Mouse (Mus musculus) heart, embryonic 13.5 days (tissue): ENCODE data around the gene Mmd. TPM values are rescaled to one million over a fixed set of nuclear protein-coding genes. Genes with fewer than 3 reads are reported as not detected.
"Not testable (repeated sequence)": the region's sequence is repeated elsewhere in the genome, so short reads cannot be mapped to it uniquely, and the experiment has no call there.

Source experiments
- ATAC-seq: fragments of 200-750 bp; cut with Nextera tagmentation; 2 replicates; pipeline ENCODE4 v1.8.0; 2017; ENCODE audit warnings: moderate TSS enrichment; ENCODE audit not compliant: insufficient number of reproducible peaks, low FRiP score, low TSS enrichment; ENCODE audit errors: extremely low read depth
- H3K27ac ChIP-seq: fragments of 300-500 bp; sonication (generic); replicated peaks from 2 replicates; pipeline ENCODE4 v1.5.1; 2015; ENCODE audit warnings: moderate library complexity, mild to moderate bottlenecking, inconsistent platforms
- H3K27me3 ChIP-seq: fragments of 300-500 bp; sonication (generic); replicated peaks from 2 replicates; pipeline ENCODE4 v1.6.1; 2015; ENCODE audit warnings: mild to moderate bottlenecking, inconsistent platforms
- H3K36me3 ChIP-seq: fragments of 300-500 bp; sonication (generic); 2 replicates; pipeline ENCODE4 v1.6.1; 2015; ENCODE audit warnings: mild to moderate bottlenecking, inconsistent platforms
- H3K4me1 ChIP-seq: fragments of 300-500 bp; sonication (generic); 2 replicates; pipeline ENCODE4 v1.6.1; 2015; ENCODE audit warnings: inconsistent platforms
- H3K4me2 ChIP-seq: fragments of 300-500 bp; sonication (generic); 2 replicates; pipeline ENCODE4 v1.6.1; 2015; ENCODE audit warnings: inconsistent platforms, mild to moderate bottlenecking, moderate library complexity
- H3K4me3 ChIP-seq: fragments of 300-500 bp; sonication (generic); 2 replicates; pipeline ENCODE4 v1.5.1; 2015; ENCODE audit warnings: moderate library complexity, mild to moderate bottlenecking, inconsistent platforms
- H3K9ac ChIP-seq: fragments of 300-500 bp; sonication (generic); 2 replicates; pipeline ENCODE4 v1.6.1; 2015; ENCODE audit warnings: inconsistent platforms, mild to moderate bottlenecking, moderate library complexity
- H3K9me3 ChIP-seq: fragments of 300-500 bp; sonication (generic); 2 replicates; pipeline ENCODE4 v1.6.1; 2016; ENCODE audit warnings: inconsistent platforms
- WGBS: fragments of 180-500 bp; shearing (Covaris S2); methylation state at CpG from one replicate; pipeline ENCODE4 v1.1.7; 2015; ENCODE audit warnings: mixed read lengths; 5-methylcytosine and 5-hydroxymethylcytosine counted together
- polyA plus RNA-seq: library from polyadenylated mRNA; unstranded; fragments of >200 nt; fragmentation: Nextera tagmentation; extraction: Ambion mirVana; gene quantifications from 2 replicates; pipeline ENCODE4 v1.2.1, GENCODE M21; 2015

Mmd gene
- polyA plus RNA-seq, 1 experiment from 2014 or later = 84.1 TPM

DNA sequence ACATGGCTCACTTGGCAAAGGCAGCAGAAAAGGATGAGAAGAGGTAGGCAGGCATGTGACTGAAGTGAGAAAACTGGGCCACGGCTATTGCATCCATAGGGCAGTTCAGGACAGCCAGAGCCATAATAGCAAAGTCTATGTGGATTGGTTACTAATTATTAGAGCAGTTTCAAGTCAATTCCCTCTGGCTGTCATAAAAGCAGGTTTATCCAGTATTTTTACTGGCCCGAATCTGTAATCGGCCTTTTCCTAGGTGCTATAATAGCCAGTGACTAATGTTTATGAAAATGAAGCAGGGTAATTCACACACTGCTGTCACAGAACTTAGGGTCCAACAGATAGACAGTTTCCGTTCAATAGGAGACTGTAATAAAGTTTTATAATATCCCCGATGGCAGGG lies 19.7 kb downstream of the Mmd start:
- Histone ChIP-seq H3K4me3 (no peak overlapping the region), H3K36me3 (peaks cover 92% of the 10 kb centered on the region), H3K9ac (no peak overlapping the region), H3K27me3 (no peaks in the 10 kb centered on the region), H3K9me3 (no peaks in the 10 kb centered on the region), H3K4me2 (no peak overlapping the region), H3K27ac (no peak overlapping the region), H3K4me1 (peaks cover 25% of the 10 kb centered on the region)
- 81% methylated on average over 5 of the region's 5 CpGs for WGBS
- no peak for ATAC-seq

DNA sequence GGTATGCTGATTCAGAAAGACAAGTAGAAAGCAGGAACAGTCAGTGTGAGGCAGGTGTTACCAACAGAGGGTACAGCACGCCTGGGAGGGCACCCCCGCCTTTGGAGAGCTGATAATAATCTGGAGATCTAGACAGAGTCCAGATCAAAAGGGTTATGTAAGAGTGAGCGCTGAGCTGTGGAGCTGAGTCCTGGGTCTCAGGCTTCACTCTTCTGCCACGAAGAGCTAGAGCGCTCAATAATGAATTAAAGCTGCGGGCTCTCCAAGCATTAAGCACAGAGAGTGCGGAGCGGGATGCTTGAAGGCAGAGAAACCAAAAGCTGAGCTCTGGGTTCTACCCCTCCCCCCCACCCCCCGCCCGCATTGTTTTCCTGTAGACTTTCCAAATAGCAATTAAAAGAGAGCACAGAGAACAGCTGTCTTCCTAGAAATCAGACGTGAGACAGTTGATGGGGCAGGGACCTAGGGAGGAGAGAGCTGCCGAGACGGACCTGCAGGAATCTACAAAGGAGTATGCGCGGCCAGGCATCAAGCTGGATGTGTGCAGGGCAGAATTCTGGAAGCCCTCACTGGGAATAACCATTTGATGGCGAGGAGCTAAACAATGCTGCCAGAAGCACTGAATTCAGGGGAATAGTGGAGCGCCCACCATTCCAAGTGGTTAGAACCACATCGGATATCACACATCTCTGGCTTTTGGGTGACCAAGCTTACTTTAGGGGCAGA lies 20.3 kb downstream of the Mmd start:
- Histone ChIP-seq H3K9me3 (no peaks in the 10 kb centered on the region), H3K27ac (no peak overlapping the region), H3K9ac (no peak overlapping the region), H3K36me3 (peaks cover 92% of the 10 kb centered on the region), H3K27me3 (no peaks in the 10 kb centered on the region), H3K4me3 (no peak overlapping the region), H3K4me1 (peaks cover 23% of the 10 kb centered on the region), H3K4me2 (no peak overlapping the region)
- 68% methylated on average over 18 of the region's 18 CpGs for WGBS
- ATAC-seq = no peak

DNA sequence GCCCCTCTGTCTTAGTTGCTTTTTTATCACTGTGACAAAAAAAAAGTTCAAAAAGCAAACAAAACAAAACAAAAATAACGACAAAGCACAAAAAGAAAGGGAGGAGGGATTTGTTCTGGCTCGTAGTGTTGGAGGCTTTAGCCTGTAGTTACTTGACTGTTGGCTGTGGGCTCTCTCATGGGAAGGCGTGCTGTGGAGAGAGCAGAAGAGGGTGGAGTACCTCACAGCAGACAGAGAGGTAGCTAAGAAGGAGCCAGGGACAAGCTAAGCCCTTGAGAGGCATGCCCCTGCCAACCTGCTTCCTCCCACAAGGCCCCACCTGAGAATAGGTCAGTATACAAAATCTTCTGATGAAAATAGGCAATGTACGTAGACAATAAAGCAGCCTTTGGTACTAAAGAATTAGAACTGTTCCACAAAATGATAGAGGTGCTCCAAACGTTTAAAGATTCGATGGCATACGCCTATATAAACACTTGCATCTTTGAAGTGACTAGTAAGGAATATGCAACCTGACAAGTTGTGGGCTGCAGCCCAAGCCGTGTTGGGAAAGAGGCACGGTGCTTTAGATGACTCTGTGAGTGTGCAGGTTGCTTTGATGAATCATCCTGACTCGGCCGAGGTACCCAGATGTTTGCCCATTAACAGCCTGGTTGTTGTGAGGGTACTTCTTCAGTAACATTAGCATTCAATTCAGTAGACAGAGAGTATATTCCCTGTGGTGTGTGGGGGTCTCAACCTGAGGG lies 21.0 kb downstream of the Mmd start:
- WGBS = 77% methylated on average over 11 of the region's 11 CpGs
- Histone ChIP-seq H3K27me3 (no peaks in the 10 kb centered on the region), H3K9me3 (no peaks in the 10 kb centered on the region), H3K27ac (no peak overlapping the region), H3K4me1 (peaks cover 15% of the 10 kb centered on the region), H3K4me2 (no peak overlapping the region), H3K36me3 (peaks cover 87% of the 10 kb centered on the region), H3K9ac (no peak overlapping the region), H3K4me3 (no peak overlapping the region)
- ATAC-seq = no peak

DNA sequence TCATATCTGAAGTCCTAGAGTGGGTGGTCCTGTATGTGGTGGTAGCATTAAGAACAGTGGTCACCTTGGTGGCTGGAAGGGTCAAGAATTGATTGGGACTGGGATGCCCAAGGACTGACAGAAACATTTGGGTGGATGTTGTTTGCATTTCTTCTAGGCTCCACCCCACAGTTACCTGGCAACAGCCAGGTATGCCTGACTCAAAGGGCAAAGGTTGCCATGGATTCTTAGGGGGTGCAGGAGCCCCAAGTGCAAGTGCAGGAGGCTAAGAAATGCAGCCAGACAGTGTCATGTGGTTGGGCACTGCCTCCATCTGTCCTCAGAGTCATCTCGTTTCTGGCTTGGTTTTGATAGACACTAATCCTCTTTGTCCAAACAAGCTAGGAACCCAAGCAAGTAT lies 24.9 kb downstream of the Mmd start:
- Histone ChIP-seq H3K36me3 (peaks cover 85% of the 10 kb centered on the region), H3K4me1 (peaks cover 9% of the 10 kb centered on the region)
- WGBS = 50% methylated on average over 1 of the region's 1 CpGs

DNA sequence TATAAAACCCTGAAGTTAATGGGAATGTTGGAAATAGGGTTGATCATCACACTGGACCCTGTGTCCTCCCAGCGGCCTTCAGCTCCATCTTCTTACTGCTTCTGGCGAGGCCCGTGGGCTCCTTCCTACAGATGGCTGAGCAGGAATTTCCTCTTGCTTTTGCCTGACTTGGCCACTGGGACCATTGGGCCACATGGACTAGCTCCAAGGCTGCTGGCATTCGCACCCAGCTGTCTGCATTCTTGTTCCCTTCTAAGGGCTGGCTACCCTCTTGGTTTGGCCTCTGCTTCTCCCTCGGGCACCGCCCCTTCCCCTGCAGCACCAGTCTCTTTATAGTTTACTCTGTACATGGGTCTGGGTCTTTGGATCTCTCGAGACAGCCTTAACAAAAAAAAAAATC lies 26.4 kb downstream of the Mmd start:
- Histone ChIP-seq H3K27me3 (no peaks in the 10 kb centered on the region), H3K27ac (no peak overlapping the region), H3K9me3 (no peaks in the 10 kb centered on the region), H3K9ac (no peak overlapping the region), H3K36me3 (peaks cover 73% of the 10 kb centered on the region), H3K4me3 (no peak overlapping the region), H3K4me1 (peaks cover 9% of the 10 kb centered on the region), H3K4me2 (no peak overlapping the region)
- no peak for ATAC-seq
- WGBS = 77% methylated on average over 7 of the region's 7 CpGs

More for the DNA sequence above, 24.9 kb downstream of the Mmd start:
- Histone ChIP-seq H3K4me3 (no peak overlapping the region), H3K27ac (no peak overlapping the region), H3K4me2 (no peak overlapping the region), H3K27me3 (no peaks in the 10 kb centered on the region), H3K9ac (no peak overlapping the region), H3K9me3 (no peaks in the 10 kb centered on the region)
- no peak for ATAC-seq

DNA sequence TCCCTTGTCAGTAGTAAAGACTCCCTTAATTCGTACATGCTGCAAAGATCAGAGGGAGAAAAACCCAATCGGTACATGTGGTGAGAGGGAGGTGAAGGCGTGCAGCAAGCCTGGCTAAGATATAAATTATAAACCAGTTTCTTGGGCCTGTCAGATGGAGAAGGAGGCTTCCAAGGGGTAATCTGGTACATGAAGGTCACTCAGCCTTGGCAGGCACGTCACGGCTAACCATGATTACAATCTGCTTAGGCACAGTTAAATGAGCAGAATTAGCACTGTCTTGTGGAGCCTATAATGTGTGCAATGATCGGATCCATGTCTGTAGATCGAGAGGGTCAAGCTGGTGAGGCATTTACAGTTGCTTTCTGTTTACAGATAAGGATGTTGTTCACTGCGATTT lies 26.9 kb downstream of the Mmd start:
- peaks cover 9% of the 10 kb centered on the region for H3K4me1 ChIP-seq
- H3K27me3 ChIP-seq = no peaks in the 10 kb centered on the region
- H3K27ac ChIP-seq = no peak overlapping the region
- 79% methylated on average over 8 of the region's 8 CpGs for WGBS
- peaks cover 68% of the 10 kb centered on the region for H3K36me3 ChIP-seq
- H3K9ac ChIP-seq = no peak overlapping the region
- ATAC-seq = no peak
- no peaks in the 10 kb centered on the region for H3K9me3 ChIP-seq
- H3K4me2 ChIP-seq = no peak overlapping the region
- no peak overlapping the region for H3K4me3 ChIP-seq

DNA sequence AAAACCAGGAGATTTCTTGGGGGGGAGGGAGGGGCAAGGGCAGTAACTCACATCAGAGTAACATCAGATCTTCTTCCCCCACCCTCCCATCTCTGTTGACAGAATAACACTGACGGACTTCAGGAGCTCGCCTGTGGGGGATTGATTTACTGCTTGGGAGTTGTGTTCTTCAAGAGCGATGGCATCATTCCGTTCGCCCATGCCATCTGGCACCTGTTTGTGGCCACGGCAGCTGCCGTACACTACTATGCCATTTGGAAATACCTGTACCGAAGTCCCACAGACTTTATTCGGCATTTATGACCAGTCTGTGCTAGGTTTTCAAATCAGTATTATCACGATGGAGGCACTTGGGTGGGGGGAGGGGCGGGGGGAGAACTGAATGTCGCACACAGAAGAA lies 27.3 kb downstream of the Mmd start:
- 84% methylated on average over 12 of the region's 12 CpGs for WGBS
- Histone ChIP-seq H3K4me2 (no peak overlapping the region), H3K9me3 (no peaks in the 10 kb centered on the region), H3K27ac (no peak overlapping the region), H3K27me3 (no peaks in the 10 kb centered on the region), H3K4me3 (no peak overlapping the region), H3K36me3 (peaks cover 64% of the 10 kb centered on the region), H3K4me1 (peaks cover 9% of the 10 kb centered on the region), H3K9ac (no peak overlapping the region)
- no peak for ATAC-seq

DNA sequence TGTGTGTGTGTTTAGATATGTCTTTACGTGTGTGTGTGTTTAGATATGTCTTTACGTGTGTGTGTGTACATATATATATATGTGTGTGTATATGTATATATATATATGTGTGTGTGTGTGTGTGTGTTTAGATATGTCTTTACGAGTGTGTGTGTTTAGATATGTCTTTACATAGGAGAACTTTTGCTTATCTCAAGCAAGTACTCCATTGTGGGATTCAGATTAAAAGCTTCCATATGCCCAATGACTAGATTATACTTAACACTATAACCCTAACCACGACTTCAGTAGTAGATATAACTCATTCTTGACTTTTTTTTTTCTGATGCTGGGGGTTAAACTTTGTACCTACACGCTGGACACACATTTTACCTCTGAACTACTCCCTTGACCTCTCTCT lies 30.8 kb downstream of the Mmd start:
- H3K9ac ChIP-seq = no peak overlapping the region
- H3K4me2 ChIP-seq = no peak overlapping the region
- no peak for ATAC-seq
- WGBS = 74% methylated on average over 5 of the region's 5 CpGs
- H3K4me1 ChIP-seq = no peaks in the 10 kb centered on the region
- no peak overlapping the region for H3K27ac ChIP-seq
- H3K27me3 ChIP-seq = no peaks in the 10 kb centered on the region
- H3K36me3 ChIP-seq = peaks cover 35% of the 10 kb centered on the region
- H3K9me3 ChIP-seq = no peaks in the 10 kb centered on the region
- H3K4me3 ChIP-seq = no peak overlapping the region

DNA sequence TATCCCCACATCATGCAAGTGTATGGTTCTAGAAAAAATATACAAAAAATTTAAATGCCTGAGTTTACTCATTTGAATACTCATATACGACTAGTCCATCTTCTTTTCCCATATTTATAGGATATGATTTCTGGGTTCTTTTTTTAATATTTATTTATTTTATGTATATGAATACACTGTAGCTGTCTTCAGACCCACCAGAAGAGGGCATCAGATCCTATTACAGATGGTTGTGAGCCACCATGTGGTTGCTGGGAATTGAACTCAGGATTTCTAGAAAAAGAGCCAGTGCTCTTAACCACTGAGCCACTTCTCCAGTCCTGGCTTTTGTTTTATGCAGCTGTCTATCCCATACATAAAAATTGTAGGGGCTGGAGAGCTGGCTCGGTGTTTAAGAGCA lies 32.7 kb downstream of the Mmd start:
- not testable (repeated sequence) for H3K4me2 ChIP-seq, H3K9ac ChIP-seq, H3K27me3 ChIP-seq, H3K4me1 ChIP-seq, H3K27ac ChIP-seq, H3K4me3 ChIP-seq, H3K9me3 ChIP-seq, ATAC-seq
- 86% methylated on average over 2 of the region's 2 CpGs for WGBS
- H3K36me3 ChIP-seq = peaks cover 20% of the 10 kb centered on the region

DNA sequence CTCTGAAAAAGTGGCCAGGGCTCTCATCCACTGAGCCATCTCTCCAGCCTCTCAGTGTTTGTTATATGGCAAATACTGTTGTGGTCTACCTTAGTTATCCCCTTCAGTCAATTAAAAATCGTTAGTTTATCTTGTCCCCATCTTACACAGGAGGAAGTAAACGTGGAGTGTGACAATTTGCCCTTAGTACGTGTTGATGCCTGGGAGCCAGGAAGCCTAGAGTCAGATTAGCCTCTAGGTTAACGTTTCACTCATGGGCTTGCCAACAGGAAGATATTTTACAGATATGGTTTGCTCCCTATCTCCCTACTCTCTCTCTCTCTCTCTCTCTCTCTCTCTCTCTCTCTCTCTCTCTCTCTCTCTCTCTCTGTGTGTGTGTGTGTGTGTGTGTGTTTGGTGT lies 33.9 kb downstream of the Mmd start:
- Histone ChIP-seq H3K9me3 (no peaks in the 10 kb centered on the region), H3K9ac (no peak overlapping the region), H3K4me2 (no peak overlapping the region), H3K36me3 (peaks cover 8% of the 10 kb centered on the region), H3K27ac (no peak overlapping the region), H3K4me3 (no peak overlapping the region), H3K4me1 (no peaks in the 10 kb centered on the region), H3K27me3 (no peaks in the 10 kb centered on the region)
- 18% methylated on average over 4 of the region's 4 CpGs for WGBS
- ATAC-seq = no peak

DNA sequence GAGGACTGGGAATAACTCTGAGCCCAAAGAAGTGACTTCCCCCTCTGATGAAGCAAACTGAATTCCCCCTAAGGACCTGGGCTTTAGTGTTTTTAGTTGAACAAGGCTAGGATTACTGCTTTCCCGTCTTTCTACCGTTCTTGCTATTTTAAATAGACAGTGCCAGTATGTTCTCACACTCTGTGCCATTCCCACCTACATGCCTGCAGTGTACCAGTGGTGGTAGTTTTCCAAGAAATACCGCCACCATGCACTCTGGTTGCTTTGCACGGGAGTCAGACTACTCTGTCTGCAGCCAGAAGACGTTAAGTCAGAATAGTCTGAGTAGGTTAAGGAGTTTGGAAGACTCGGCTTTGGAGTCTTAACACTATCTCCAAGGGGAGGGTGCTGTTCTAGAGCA lies 34.3 kb downstream of the Mmd start:
- H3K4me2 ChIP-seq = no peak overlapping the region
- ATAC-seq = no peak
- H3K36me3 ChIP-seq = peaks cover 5% of the 10 kb centered on the region
- H3K9ac ChIP-seq = no peak overlapping the region
- H3K27me3 ChIP-seq = no peaks in the 10 kb centered on the region
- H3K4me3 ChIP-seq = no peak overlapping the region
- H3K27ac ChIP-seq = no peak overlapping the region
- H3K9me3 ChIP-seq = no peaks in the 10 kb centered on the region
- H3K4me1 ChIP-seq = no peaks in the 10 kb centered on the region
- WGBS = 74% methylated on average over 6 of the region's 6 CpGs

DNA sequence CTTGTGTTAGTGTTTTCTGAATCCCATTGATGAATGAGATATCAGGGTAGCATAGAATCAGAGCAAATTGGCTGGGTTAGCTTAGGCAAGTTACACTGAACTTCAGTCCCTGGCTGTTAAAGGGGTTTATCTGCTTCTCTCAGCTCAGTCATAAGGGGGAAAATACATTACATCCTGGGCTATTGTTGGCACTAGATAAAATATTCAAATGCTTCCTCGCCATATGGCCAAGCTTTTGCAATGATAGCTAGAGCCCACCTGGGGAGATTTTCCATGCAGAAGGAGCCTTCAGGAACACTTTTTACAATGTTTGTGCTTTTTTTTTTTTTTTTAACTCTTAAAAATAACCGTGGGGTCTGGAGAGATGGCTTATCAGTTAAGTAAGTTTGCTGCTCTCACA lies 34.8 kb downstream of the Mmd start:
- no peak for ATAC-seq
- Histone ChIP-seq H3K4me3 (no peak overlapping the region), H3K27ac (no peak overlapping the region), H3K36me3 (peaks cover 4% of the 10 kb centered on the region), H3K9ac (no peak overlapping the region), H3K4me1 (no peaks in the 10 kb centered on the region), H3K9me3 (no peaks in the 10 kb centered on the region), H3K4me2 (no peak overlapping the region), H3K27me3 (no peaks in the 10 kb centered on the region)
- 52% methylated on average over 2 of the region's 2 CpGs for WGBS
